Mouse (Mus musculus) olfactory bulb, adult 2 months (tissue): ENCODE measurements around the gene Enho.

ENCODE experiments used
- CTCF ChIP-seq: fragments of 200-500 bp; IDR thresholded peaks from 2 replicates; pipeline ENCODE4 v1.5.1; 2012; ENCODE audit warnings: low read depth, mild to moderate bottlenecking, low read length, moderate library complexity; ENCODE audit not compliant: insufficient read depth
- POLR2A ChIP-seq: fragments of 200-500 bp; IDR thresholded peaks from 2 replicates; pipeline ENCODE4 v1.6.1; 2012; ENCODE audit warnings: mild to moderate bottlenecking, low read depth, low read length, moderate library complexity; ENCODE audit not compliant: insufficient read depth

DNA sequence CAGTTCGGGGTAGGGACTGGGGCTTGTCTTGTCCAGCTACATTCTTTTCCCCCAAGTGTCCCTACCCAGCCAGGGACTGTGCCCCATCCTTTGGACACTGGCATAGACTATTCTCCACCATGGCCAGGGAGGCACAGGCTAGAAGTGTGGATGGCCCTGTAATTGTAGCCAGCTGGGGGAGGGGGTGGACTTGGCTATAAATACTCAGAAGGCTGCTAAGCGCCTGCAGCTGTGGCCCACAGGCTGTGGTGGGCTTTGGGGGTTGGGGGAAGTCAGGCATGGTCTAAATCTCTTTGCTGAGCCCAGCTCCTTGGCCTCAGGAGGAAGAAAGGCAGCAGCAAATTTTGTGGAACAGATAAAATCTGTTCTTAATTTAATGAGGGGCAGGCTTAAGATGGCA, 4.2 kb downstream of the Enho start:
- TF ChIP-seq CTCF (no peak), POLR2A (no peak)
